Mouse (Mus musculus) embryonic fibroblast, embryonic 13.5 days (primary cell): ENCODE data around the gene Grid2ip.

Experiments used
- CTCF ChIP-seq: IDR thresholded peaks from 2 replicates; pipeline ENCODE4 v1.5.1; 2011; ENCODE audit warnings: mild to moderate bottlenecking, control low read depth, low read length, moderate library complexity, borderline replicate concordance; ENCODE audit not compliant: insufficient read depth
- POLR2A ChIP-seq: IDR thresholded peaks from 2 replicates; pipeline ENCODE4 v1.6.1; 2011; ENCODE audit warnings: low read depth, mild to moderate bottlenecking, control low read depth, low read length, moderate library complexity

DNA sequence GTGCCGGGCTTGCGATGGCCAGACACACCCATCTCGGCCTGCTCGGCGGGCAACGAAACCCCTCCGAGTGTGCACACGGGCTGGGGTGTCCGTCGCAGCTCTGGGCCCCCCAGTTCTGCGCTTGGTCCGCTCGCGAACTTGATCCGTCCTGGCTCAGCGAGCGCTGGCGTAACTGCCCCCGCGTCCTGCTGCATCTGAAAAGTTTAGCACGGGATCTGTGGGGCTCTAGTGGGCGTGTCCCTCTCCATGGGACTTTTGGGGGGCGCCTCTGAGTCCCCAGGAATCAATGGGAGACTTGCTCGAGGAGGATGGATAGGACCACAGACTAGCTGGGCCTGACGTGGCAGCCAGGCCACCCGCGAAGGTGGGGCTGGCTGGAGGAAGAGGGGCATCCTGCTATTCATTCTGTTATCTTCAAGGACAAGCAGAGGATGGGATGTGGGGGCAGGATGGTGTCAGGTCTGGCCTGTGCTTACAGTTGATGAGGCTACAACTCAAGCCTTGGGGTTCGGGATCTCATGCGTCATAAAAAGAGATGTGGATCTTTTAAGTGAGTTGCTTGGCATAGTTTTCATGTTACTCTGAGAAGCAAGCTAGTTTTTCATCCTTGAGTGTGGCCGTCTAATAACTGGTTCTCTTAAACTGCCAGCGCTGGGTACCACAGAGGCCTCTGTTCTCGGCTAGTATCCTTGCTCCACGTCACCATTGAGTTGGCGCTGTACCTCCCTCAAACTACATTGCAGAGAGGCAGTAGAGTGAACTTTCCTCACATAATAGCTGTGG lies 47.2 kb downstream of the Grid2ip start:
- no peak for TF ChIP-seq CTCF
- TF ChIP-seq POLR2A, result no peak; the same call in none of the 2 replicates
